Mouse (Mus musculus) megakaryocyte, embryonic 14.5 days (primary cell): Measurements from ENCODE around the gene Tbx3.

ENCODE experiments used
- FLI1 ChIP-seq: IDR thresholded peaks from 2 replicates; pipeline ENCODE4 v1.6.1; 2012; ENCODE audit warnings: low read length, inconsistent platforms, mixed read lengths
- GATA1 ChIP-seq: IDR thresholded peaks from 3 replicates; pipeline ENCODE4 v1.6.1; 2012; ENCODE audit warnings: mixed read lengths, low read length, inconsistent platforms, borderline replicate concordance

DNA sequence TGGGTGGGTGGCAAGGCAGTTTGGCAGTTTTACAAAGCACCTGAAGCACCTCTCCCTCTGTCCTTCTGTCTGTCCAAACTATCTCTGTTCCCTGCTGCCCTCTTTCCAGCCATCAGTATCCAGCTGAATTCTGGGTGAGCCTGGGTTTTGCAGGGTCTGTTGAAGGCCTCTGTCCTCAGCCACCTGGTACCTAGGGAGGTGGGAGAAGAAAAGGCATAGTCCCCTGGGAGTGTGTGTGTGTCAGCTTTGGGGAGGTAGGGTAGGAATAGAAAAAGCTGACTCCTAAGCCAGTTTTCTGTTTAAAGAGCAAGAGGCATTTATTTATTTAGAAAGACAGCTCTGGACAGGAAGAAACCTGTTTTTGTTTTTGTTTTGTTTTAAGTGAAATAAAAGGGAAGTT lies 8.6 kb downstream of the Tbx3 start:
- no peak for TF ChIP-seq GATA1
- no peak for TF ChIP-seq FLI1
